Mouse (Mus musculus) spleen, adult 2 months (tissue): ENCODE measurements at regions not wholly inside any gene's neighbourhood (a gene's known extent, or its start where the extent isn't known, plus 50 kb on each side); places are given as distances from the start of the nearest gene placed in this dataset.

Source experiments
- CTCF ChIP-seq: fragments of 200-500 bp; IDR thresholded peaks from 2 replicates; pipeline ENCODE4 v1.5.1; 2011; ENCODE audit warnings: mild to moderate bottlenecking, inconsistent platforms; ENCODE audit not compliant: insufficient read depth, insufficient read length, insufficient replicate concordance; ENCODE audit errors: extremely low read depth
- POLR2A ChIP-seq: fragments of 200-500 bp; IDR thresholded peaks from 2 replicates; pipeline ENCODE4 v1.6.1; 2011; ENCODE audit warnings: low read depth, low read length, inconsistent platforms

DNA sequence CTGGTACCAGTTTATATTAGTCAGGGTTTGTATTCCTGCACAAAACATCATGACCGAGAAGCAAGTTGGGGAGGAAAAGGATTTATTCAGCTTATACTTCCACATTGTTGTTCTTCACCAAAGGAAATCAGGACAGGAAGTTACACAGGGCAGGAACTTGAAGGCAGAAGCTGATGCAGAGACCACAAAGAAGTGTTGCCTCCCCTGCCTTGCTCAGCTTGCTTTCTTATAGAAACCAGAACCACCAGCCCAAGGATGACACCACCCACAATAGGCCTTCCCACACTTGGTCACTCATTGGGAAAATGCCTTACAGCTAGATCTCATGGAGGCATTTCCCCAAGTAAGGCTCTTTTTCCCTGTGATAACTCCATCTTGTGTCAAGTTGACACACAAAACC, 97.5 kb upstream of the Fam49a start:
- TF ChIP-seq POLR2A (no peak), CTCF (no peak)
